Mouse (Mus musculus) intestine, postnatal 0 days (tissue): Measurements from ENCODE around the gene Plagl2. TPM values are rescaled to one million over a fixed set of nuclear protein-coding genes. Genes with fewer than 3 reads are reported as not detected.

Experiments used
- ATAC-seq: fragments of 200-750 bp; cut with Nextera tagmentation; 2 replicates; pipeline ENCODE4 v1.8.0; 2017; ENCODE audit warnings: mild to moderate bottlenecking, moderate TSS enrichment, moderate library complexity
- H3K27ac ChIP-seq: fragments of 300-500 bp; sonication (generic); 2 replicates; pipeline ENCODE4 v1.5.1; 2014; ENCODE audit warnings: mild to moderate bottlenecking, low read depth, low read length, moderate library complexity
- H3K27me3 ChIP-seq: fragments of 300-500 bp; sonication (generic); replicated peaks from 2 replicates; pipeline ENCODE4 v1.6.1; 2014; ENCODE audit warnings: low read length, mixed read lengths; ENCODE audit not compliant: control insufficient read depth, insufficient read depth
- H3K36me3 ChIP-seq: fragments of 300-500 bp; sonication (generic); 2 replicates; pipeline ENCODE4 v1.6.1; 2014; ENCODE audit warnings: mild to moderate bottlenecking, moderate library complexity; ENCODE audit not compliant: control insufficient read depth, insufficient read depth
- H3K4me1 ChIP-seq: fragments of 300-500 bp; sonication (generic); replicated peaks from 2 replicates; pipeline ENCODE4 v1.6.1; 2014; ENCODE audit warnings: antibody characterized with exemption, low read length, mixed read lengths; ENCODE audit not compliant: control insufficient read depth, insufficient read depth
- H3K4me2 ChIP-seq: fragments of 300-500 bp; sonication (generic); replicated peaks from 2 replicates; pipeline ENCODE4 v1.6.1; 2014; ENCODE audit warnings: low read depth, mild to moderate bottlenecking, moderate library complexity
- H3K4me3 ChIP-seq: fragments of 300-500 bp; sonication (generic); 2 replicates; pipeline ENCODE4 v1.5.1; 2014; ENCODE audit warnings: low read depth, low read length
- H3K9ac ChIP-seq: fragments of 300-500 bp; sonication (generic); 2 replicates; pipeline ENCODE4 v1.6.1; 2014; ENCODE audit warnings: mild to moderate bottlenecking, low read depth, low read length
- H3K9me3 ChIP-seq: fragments of 300-500 bp; sonication (generic); 2 replicates; pipeline ENCODE4 v1.6.1; 2016; ENCODE audit warnings: mixed run types; ENCODE audit not compliant: control insufficient read depth
- CTCF ChIP-seq: sonication (generic); IDR thresholded peaks from 2 replicates; pipeline ENCODE4 v1.5.1; 2016; ENCODE audit warnings: low read depth, mild to moderate bottlenecking, control low read depth, antibody characterized with exemption, moderate library complexity
- WGBS: fragments of 180-500 bp; shearing (Covaris S2); extraction: QIAGEN DNeasy Blood & Tissue Kit; methylation state at CpG from one replicate; pipeline ENCODE4 v1.1.7; 2014; 5-methylcytosine and 5-hydroxymethylcytosine counted together
- polyA plus RNA-seq: library from polyadenylated mRNA; unstranded; fragments of >200 nt; fragmentation: Nextera tagmentation; extraction: Ambion mirVana; gene quantifications from 2 replicates; pipeline ENCODE4 v1.2.1, GENCODE M21; 2015

Gene Plagl2
- polyA plus RNA-seq, 1 experiment from 2014 or later, result 54.4 TPM

GRCm38 (mm10) chr2:153240701-153241235, 458 bp downstream of the Plagl2 start:
- WGBS, result under 1% methylated on average over 27 of the region's 33 CpGs
- Histone ChIP-seq H3K4me1 (peaks cover 15% of the 10 kb centered on the region), H3K27me3 (no peaks in the 10 kb centered on the region), H3K9me3 (no peaks in the 10 kb centered on the region), H3K9ac (peak overlapping the region; percentile 99), H3K36me3 (peaks cover 25% of the 10 kb centered on the region), H3K4me2 (peak overlapping the region; percentile 77), H3K27ac (peak overlapping the region; percentile 99), H3K4me3 (peak overlapping the region; percentile 95)
- TF ChIP-seq CTCF, result no peak
- ATAC-seq, result peak; percentile 50

- 5% methylated on average over 22 of the region's 22 CpGs for WGBS
- no peaks in the 10 kb centered on the region for H3K27me3 ChIP-seq
- TF ChIP-seq CTCF, result no peak
- H3K27ac ChIP-seq, result peak overlapping the region; percentile 99
- H3K9ac ChIP-seq, result peak overlapping the region; percentile 99
- H3K4me3 ChIP-seq, result peak overlapping the region; percentile 95
- peak overlapping the region; percentile 77 for H3K4me2 ChIP-seq
- H3K36me3 ChIP-seq, result peaks cover 27% of the 10 kb centered on the region
- no peak for ATAC-seq
- peaks cover 18% of the 10 kb centered on the region for H3K4me1 ChIP-seq
- no peaks in the 10 kb centered on the region for H3K9me3 ChIP-seq
These were observed 1.3 kb downstream of the Plagl2 start for GRCm38 (mm10) chr2:153239860-153240480.

- H3K4me1 ChIP-seq, result peaks cover 18% of the 10 kb centered on the region
- H3K36me3 ChIP-seq, result peaks cover 27% of the 10 kb centered on the region
- WGBS, result 31% methylated on average over 7 of the region's 7 CpGs
- peak overlapping the region; percentile 99 for H3K9ac ChIP-seq
- H3K27me3 ChIP-seq, result no peaks in the 10 kb centered on the region
- H3K27ac ChIP-seq, result peak overlapping the region; percentile 99
- TF ChIP-seq CTCF, result no peak
- H3K4me2 ChIP-seq, result peak overlapping the region; percentile 77
- ATAC-seq, result peak; percentile 54
- peak overlapping the region; percentile 95 for H3K4me3 ChIP-seq
- H3K9me3 ChIP-seq, result no peaks in the 10 kb centered on the region
These were observed 2.0 kb downstream of the Plagl2 start for GRCm38 (mm10) chr2:153239021-153239859.

- TF ChIP-seq CTCF, result no peak
- ATAC-seq, result no peak
- Histone ChIP-seq H3K4me3 (peak overlapping the region; percentile 95), H3K4me2 (peak overlapping the region; percentile 77), H3K27me3 (no peaks in the 10 kb centered on the region), H3K9ac (peak overlapping the region; percentile 27), H3K36me3 (peaks cover 32% of the 10 kb centered on the region), H3K4me1 (peaks cover 18% of the 10 kb centered on the region), H3K27ac (peak overlapping the region; percentile 81), H3K9me3 (no peaks in the 10 kb centered on the region)
- WGBS, result 38% methylated on average over 2 of the region's 2 CpGs
These were observed 2.8 kb downstream of the Plagl2 start for GRCm38 (mm10) chr2:153238406-153238805.

- Histone ChIP-seq H3K36me3 (peaks cover 37% of the 10 kb centered on the region), H3K27me3 (no peaks in the 10 kb centered on the region), H3K4me1 (peaks cover 13% of the 10 kb centered on the region; the same call in 1 of the 2 replicates), H3K4me2 (peak overlapping the region; percentile 77), H3K27ac (peak overlapping the region; percentile 81), H3K9ac (peak overlapping the region; percentile 27), H3K9me3 (no peaks in the 10 kb centered on the region), H3K4me3 (peak overlapping the region; percentile 6; the same call in 1 of the 2 replicates)
- no peak for ATAC-seq
- 44% methylated on average over 4 of the region's 4 CpGs for WGBS
- TF ChIP-seq CTCF, result no peak
These were observed 3.3 kb downstream of the Plagl2 start for GRCm38 (mm10) chr2:153237891-153238290.

GRCm38 (mm10) chr2:153237193-153237592, 4.0 kb downstream of the Plagl2 start:
- no peak for TF ChIP-seq CTCF
- H3K4me1 ChIP-seq, result peaks cover 12% of the 10 kb centered on the region; the same call in 1 of the 2 replicates
- H3K4me2 ChIP-seq, result peak overlapping the region; percentile 77
- 44% methylated on average over 4 of the region's 4 CpGs for WGBS
- peak overlapping the region; percentile 27; the same call in 1 of the 2 replicates for H3K9ac ChIP-seq
- no peaks in the 10 kb centered on the region for H3K27me3 ChIP-seq
- no peak for ATAC-seq
- H3K4me3 ChIP-seq, result no peak overlapping the region
- no peak overlapping the region for H3K27ac ChIP-seq
- H3K36me3 ChIP-seq, result peaks cover 42% of the 10 kb centered on the region
- H3K9me3 ChIP-seq, result no peaks in the 10 kb centered on the region
